Mouse (Mus musculus): Measurements from ENCODE around the gene Zfp277.

DNA sequence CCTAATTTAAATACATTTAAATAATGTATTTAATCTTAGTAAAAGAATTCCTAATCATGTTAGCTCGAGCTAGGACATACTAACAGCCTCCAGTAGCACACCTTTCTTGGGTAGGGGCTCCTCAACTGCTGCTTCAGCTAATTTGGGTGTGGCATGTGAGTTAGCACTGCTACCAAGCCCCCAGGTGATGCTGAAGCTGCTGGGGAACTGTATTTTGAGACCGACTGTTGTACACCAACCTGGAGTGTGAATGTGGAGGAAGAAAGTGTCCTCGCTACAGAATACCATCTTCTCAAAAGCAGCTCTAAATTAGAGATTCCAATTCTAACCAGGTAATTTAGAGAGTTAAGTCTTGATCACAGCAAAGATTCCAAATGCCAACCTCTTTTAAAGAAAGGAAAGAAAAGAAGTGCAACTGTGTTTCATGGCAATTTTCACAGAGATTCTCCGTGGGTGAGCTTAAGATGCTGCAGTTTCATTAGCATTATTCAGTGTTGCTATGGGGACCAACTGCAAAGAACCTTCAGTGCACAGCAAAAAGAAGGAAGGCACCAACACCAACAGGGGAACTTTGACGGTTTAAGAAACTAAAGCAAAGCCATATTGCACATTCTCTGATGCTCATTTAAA, 30.9 kb downstream of the Zfp277 start:
- TF ChIP-seq CTCF (IDR thresholded peaks at IDR 0.05; ENCODE audit: insufficient read depth, low read length) (no peak), POLR2A (IDR thresholded peaks at IDR 0.05; ENCODE audit: borderline replicate concordance, extremely low read depth, low read depth, low read length) (no peak)

All from lung, adult 2 months (tissue).